Mouse (Mus musculus): ENCODE measurements at regions not wholly inside any gene's neighbourhood (a gene's known extent, or its start where the extent isn't known, plus 50 kb on each side); places are given as distances from the start of the nearest gene placed in this dataset.

DNA sequence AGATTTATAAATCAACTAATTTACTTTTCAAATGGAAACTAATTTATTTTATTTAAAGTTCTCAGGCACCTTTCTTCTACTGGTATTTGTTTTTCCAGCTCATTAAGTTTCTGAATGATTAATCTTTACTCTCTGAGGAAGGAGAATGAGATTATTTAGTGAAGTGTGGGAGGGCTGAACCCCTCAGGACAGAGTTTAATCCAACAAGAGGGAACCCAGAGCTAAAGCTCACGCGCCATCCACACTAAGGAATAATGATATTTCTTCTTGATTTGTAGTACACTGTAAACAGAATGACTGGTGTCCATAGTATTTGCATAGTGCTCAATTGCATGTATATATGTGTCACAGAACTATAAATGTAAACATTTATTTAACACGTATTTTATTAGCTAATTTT lies 1050.3 kb downstream of the Slc16a7 start:
- Histone ChIP-seq H3K9me3 (replicated peaks) (no peaks in the 10 kb centered on the region), H3K27ac (replicated peaks) (no peak overlapping the region), H3K4me1 (no peaks in the 10 kb centered on the region), H3K27me3 (ENCODE audit: low read depth, poor library complexity, severe bottlenecking) (no peaks in the 10 kb centered on the region), H3K36me3 (no peaks in the 10 kb centered on the region), H3K4me3 (no peak overlapping the region)
- 78% methylated on average over 3 of the region's 3 CpGs for WGBS
- no peak for DNase-seq (ENCODE audit: low spot score)

DNA sequence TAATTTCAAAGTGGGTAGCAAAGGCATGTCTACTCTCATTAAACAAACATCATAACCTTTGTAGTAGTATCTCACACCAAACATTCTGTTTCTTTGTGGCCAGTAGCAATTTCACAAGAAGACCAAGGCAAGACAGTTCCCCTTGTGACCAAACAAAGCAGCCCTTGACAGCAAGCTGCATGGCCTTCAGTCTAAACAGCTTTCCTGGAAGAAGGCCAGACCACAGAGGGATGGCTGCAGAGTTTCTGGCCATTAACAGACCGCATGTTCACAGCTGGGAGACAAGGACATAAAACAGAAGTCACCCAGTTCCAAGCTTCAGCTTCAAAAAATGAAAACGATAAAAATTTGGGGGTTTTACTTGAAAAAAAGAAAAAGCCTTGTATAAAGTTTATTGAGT lies 1040.0 kb downstream of the Slc16a7 start:
- no peak overlapping the region for H3K4me3 ChIP-seq
- H3K27me3 ChIP-seq (ENCODE audit: low read depth, poor library complexity, severe bottlenecking) = no peaks in the 10 kb centered on the region
- no peak for DNase-seq (ENCODE audit: low spot score)
- H3K9me3 ChIP-seq (replicated peaks) = no peaks in the 10 kb centered on the region
- H3K27ac ChIP-seq (replicated peaks) = no peak overlapping the region
- no peaks in the 10 kb centered on the region for H3K36me3 ChIP-seq
- 92% methylated on average over 2 of the region's 2 CpGs for WGBS
- H3K4me1 ChIP-seq = no peaks in the 10 kb centered on the region

DNA sequence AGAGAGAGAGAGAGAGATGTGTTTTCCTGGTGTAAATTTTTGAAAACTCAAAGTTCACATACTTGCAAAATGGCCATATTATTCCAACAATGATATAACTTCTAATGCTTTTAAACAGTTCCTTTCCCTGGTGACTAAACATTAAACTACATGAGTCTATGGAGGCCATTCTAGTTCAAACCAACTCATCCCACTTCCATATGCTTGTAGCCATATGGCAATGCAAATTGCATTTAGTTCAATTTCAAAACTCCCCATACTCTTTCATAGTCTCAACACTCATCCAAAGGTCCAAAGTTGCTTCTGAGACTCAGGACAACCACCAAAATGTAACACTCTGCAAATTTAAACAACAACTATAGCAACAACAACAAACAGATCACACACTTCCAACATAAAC lies 1026.5 kb downstream of the Slc16a7 start:
- no peak overlapping the region for H3K4me3 ChIP-seq
- no peaks in the 10 kb centered on the region for H3K27me3 ChIP-seq (ENCODE audit: low read depth, poor library complexity, severe bottlenecking)
- H3K36me3 ChIP-seq = no peaks in the 10 kb centered on the region
- no peaks in the 10 kb centered on the region for H3K9me3 ChIP-seq (replicated peaks)
- H3K27ac ChIP-seq (replicated peaks) = no peak overlapping the region
- no peaks in the 10 kb centered on the region for H3K4me1 ChIP-seq
- DNase-seq (ENCODE audit: low spot score) = no peak

DNA sequence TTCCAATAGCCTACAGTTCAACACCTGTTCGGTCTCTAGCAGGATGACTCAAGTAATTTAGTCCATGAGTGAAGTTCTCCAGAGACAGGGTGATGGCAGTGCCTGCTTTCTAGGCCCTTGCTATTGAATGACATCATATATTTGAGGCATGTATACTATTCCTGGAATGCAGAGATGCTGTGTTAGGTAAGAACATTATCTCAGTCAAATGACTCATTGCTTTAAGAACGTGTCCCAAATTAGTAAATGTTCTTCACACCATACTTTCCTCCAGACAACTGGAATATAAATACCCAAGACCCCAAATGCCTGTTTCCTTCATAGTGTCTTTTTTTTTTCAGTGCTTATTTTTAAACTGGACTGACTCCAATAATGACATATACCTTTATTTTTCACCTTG lies 1018.3 kb downstream of the Slc16a7 start:
- H3K4me1 ChIP-seq = no peaks in the 10 kb centered on the region
- no peaks in the 10 kb centered on the region for H3K9me3 ChIP-seq (replicated peaks)
- H3K36me3 ChIP-seq = no peaks in the 10 kb centered on the region
- H3K4me3 ChIP-seq = no peak overlapping the region
- 83% methylated on average over 2 of the region's 2 CpGs for WGBS
- DNase-seq (ENCODE audit: low spot score) = no peak
- H3K27me3 ChIP-seq (ENCODE audit: low read depth, poor library complexity, severe bottlenecking) = no peaks in the 10 kb centered on the region
- H3K27ac ChIP-seq (replicated peaks) = no peak overlapping the region

DNA sequence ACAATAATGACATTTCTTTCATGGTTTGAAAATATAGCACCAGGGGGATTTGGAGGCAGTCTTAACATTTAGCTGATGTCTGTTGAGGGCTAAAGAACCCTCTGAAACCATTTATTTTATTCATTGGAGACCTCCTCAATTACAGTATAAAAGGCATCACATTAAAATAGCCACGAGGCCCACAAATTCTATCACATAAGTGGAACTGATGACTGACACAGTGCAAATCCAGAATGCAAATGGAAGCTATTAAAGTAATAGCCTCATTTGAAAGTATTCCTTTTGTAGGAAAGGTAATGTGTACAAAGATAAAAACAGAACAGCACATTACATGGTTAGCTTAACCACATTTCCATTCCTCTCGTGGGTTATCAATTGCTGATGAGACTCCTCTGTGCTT lies 986.6 kb downstream of the Slc16a7 start:
- no peak for DNase-seq (ENCODE audit: low spot score)
- no peaks in the 10 kb centered on the region for H3K4me1 ChIP-seq
- WGBS = 89% methylated on average over 2 of the region's 2 CpGs
- no peaks in the 10 kb centered on the region for H3K9me3 ChIP-seq (replicated peaks)
- H3K27me3 ChIP-seq (ENCODE audit: low read depth, poor library complexity, severe bottlenecking) = no peaks in the 10 kb centered on the region
- H3K27ac ChIP-seq (replicated peaks) = no peak overlapping the region
- no peak overlapping the region for H3K4me3 ChIP-seq
- H3K36me3 ChIP-seq = no peaks in the 10 kb centered on the region

DNA sequence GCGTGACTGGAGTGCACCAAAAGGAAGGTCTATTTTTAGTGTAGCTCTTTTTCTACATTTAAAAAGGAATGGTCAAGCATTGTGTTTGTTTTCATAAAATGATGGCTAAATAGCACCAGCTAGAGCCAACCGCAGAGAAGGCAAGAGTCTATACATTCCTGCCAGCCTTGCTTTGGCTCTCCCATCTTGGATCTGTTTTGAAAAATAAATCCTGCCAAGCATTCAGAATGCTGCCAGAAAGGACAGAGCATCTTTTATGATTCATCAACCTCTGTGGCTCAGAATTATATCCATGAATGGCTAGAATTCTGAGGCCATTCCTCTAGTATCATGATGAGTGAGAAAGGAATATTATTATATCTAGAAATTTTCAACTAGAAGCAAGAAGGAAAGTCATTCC lies 979.6 kb downstream of the Slc16a7 start:
- no peak overlapping the region for H3K4me3 ChIP-seq
- 76% methylated on average over 2 of the region's 2 CpGs for WGBS
- H3K27me3 ChIP-seq (ENCODE audit: low read depth, poor library complexity, severe bottlenecking) = no peaks in the 10 kb centered on the region
- no peak overlapping the region for H3K27ac ChIP-seq (replicated peaks)
- no peaks in the 10 kb centered on the region for H3K4me1 ChIP-seq
- H3K9me3 ChIP-seq (replicated peaks) = no peaks in the 10 kb centered on the region
- H3K36me3 ChIP-seq = no peaks in the 10 kb centered on the region
- no peak for DNase-seq (ENCODE audit: low spot score)

DNA sequence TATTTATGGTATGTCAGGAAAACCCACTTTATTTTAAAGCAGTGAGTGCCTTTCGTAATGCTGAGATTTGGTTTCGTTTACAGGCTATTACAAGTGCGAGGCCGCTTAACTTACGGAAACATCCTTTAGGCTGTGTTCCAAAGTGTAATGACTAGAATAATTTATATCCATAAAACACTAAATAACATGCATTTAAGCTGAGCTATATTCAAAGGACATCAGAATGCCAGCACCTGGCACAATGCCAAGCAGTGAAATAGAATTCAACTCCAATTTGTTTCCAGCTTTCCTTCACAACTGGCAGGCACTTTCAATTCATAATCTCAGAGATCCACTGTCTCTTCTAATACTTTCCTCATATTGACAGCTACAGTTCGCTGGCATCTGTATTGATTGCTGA lies 972.7 kb downstream of the Slc16a7 start:
- WGBS = 95% methylated on average over 6 of the region's 6 CpGs
- Histone ChIP-seq H3K4me3 (no peak overlapping the region), H3K27me3 (ENCODE audit: low read depth, poor library complexity, severe bottlenecking) (no peaks in the 10 kb centered on the region), H3K36me3 (no peaks in the 10 kb centered on the region), H3K27ac (replicated peaks) (no peak overlapping the region), H3K9me3 (replicated peaks) (no peaks in the 10 kb centered on the region), H3K4me1 (no peaks in the 10 kb centered on the region)
- no peak for DNase-seq (ENCODE audit: low spot score)

DNA sequence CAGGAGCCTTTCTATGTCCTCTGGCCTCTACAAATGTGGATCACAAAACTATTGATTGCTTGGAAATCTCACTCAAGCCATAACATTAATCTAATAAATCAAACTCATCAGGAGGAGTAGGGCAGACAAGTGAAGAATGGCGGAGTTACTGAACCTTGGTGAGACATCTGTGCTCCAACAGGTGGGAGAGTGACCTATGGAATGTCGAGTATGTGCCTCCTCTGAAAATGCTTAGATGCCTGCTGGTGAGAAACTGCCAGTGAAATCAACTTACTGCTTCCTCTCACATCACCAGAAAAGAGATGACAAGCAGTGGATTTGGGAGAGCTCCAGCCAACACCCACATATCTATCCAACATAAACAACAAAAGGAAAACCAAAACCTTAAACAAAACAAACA lies 965.8 kb downstream of the Slc16a7 start:
- H3K27ac ChIP-seq (replicated peaks) = no peak overlapping the region
- H3K27me3 ChIP-seq (ENCODE audit: low read depth, poor library complexity, severe bottlenecking) = no peaks in the 10 kb centered on the region
- WGBS = 68% methylated on average over 2 of the region's 2 CpGs
- no peak for DNase-seq (ENCODE audit: low spot score)
- H3K36me3 ChIP-seq = no peaks in the 10 kb centered on the region
- no peaks in the 10 kb centered on the region for H3K9me3 ChIP-seq (replicated peaks)
- no peak overlapping the region for H3K4me3 ChIP-seq
- H3K4me1 ChIP-seq = no peaks in the 10 kb centered on the region
